Mouse (Mus musculus): ENCODE results near the gene Gpr179. TPM values are rescaled to one million over a fixed set of nuclear protein-coding genes. Genes with fewer than 3 reads are reported as not detected.

Gpr179 gene
- total RNA-seq, 2 experiments from 2014 or later: 0.18 to 0.37 TPM

DNA sequence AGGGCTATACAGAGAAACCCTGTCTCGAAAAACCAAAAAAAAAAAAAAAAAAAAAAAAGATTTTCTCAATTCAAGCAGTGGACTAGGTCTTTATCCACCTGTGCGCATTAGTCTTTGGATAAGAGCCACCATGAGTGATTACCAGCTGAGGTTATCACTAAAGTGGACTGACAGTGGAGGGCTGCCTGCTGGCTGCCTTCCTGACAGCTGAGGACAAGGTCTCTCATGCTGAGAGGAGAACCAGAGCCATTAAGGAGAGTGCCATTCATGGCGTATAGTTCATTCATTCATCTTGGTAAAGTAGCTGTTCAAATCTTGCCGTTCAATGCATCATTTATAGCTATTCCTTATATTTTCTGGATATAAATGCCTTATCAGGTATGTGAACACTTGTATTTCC lies 55.3 kb downstream of the Gpr179 start:
- DNase-seq (ENCODE audit: extremely low spot score in 1 of 2, low spot score in 2 of 2): no peak
- intact Hi-C loops (cut with DNase I): no loop called here
- TF ChIP-seq CTCF (IDR thresholded peaks at IDR 0.05): no peak
- Histone ChIP-seq H3K4me3 (no peak overlapping the region), H3K27ac (no peak overlapping the region)

DNA sequence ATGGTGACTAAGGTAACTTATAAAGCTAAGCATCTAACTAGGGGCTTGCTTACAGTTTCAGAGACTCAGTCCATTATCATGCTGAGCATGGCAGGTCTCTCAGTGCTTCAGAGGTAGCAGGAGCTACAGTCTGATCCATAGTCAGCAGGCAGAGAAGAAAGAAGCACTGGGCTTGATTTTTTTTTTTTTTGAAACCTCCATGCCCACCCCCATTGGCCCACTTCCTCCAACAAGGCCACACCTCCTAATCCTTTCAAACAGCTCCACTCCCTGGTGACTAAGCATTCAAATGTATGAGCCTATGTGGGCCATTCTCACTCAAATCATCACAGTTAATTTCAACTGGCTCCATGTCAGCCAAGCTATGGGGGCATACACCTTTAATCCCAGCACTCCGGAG lies 59.1 kb downstream of the Gpr179 start:
- Histone ChIP-seq H3K27ac (no peak overlapping the region), H3K4me3 (no peak overlapping the region)
- no peak for DNase-seq (ENCODE audit: extremely low spot score in 1 of 2, low spot score in 2 of 2)
- TF ChIP-seq CTCF (IDR thresholded peaks at IDR 0.05): no peak
- intact Hi-C loops (cut with DNase I): no loop called here

DNA sequence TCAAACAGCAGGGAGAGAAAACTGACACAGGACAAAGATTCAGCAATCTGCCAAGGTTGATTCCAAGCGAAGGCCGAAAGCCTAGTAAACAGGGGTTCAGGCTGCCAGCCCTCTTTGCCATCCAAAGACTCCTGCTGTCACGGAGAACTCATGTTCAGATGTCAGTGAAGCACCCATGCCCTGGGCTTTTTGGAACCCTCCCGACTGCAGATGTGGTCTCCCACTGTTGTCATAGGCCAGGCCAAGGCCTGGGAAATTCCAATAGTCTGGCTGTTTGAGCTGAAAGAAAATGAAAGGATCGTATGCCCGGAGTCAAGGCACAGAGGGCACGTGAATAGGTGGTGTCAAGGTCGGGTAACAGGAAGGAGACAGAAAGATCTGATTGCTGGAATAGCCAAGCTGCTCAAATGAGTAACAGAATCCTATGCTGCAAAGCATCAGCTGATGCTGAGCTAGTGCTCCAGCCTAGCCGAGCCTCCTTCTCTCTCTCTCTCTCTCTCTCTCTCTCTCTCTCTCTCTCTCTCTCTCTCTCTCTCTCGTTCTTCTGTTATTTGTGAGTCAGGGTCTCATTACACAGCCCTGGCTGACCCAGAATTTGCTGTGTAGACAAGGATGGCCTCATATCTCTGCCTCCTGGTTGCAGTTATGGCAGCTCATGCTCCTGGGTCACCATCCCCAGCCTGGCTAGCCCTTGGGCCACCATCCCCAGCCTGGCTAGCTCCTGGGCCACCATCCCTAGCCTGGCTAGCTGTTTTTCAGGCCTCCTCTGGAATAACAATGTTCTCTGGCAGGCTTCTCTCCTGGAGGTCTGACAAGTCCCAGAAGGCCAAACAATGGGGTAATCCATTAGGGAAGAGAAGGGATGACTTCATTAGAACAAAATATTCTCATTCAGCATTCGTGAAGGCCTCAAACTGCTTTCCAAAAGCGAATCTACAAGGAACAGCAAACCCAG lies 62.3 kb downstream of the Gpr179 start:
- no peak for TF ChIP-seq CTCF (IDR thresholded peaks at IDR 0.05)
- H3K27ac ChIP-seq: peak overlapping the region; percentile 82
- intact Hi-C loops (cut with DNase I): no loop called here
- peak in 1 of 2 experiments; percentile 31 for DNase-seq (ENCODE audit: extremely low spot score in 1 of 2, low spot score in 2 of 2)
- no peak overlapping the region for H3K4me3 ChIP-seq

DNA sequence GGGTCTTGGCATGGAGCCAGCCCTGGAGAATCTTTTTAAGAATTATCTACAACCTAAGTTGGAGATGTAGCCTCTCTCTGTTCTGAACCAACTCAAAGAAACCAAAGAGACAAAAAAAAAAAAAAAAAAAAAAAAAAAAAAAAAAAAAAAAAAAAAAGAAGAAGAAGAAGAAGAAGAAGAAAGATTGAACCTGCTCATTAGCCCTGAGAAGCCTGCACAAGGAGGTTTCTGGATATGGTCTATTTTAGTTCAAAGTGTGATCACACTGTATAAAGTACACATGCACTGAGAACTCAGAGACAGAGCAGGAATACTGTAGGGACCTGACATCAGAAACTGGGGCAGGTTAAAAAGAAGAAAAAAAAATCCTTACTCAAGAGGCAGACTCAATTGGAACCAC lies 64.2 kb downstream of the Gpr179 start:
- Histone ChIP-seq H3K4me3 (no peak overlapping the region), H3K27ac (no peak overlapping the region)
- DNase-seq (ENCODE audit: extremely low spot score in 1 of 2, low spot score in 2 of 2): no peak
- intact Hi-C loops (cut with DNase I): no loop called here
- no peak for TF ChIP-seq CTCF (IDR thresholded peaks at IDR 0.05)

DNA sequence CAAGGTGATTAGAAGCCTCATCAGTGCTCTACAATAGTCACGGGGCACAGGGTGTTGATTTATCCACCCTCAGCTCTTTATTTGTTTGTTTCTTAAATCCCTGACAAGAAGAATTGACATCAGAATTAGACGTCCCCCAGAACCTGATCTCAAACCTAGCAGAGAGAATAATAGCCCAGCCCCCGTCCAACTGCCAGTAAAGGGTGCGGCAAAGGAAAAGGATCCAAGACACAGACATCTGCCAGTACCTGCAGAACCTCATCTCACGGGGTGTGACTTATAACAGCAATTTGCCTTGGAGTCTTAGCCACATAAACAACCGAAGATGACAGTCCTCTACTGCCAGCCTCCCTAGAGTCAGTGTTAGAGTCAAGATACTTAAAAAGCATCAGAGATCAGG lies 64.9 kb downstream of the Gpr179 start:
- H3K27ac ChIP-seq: no peak overlapping the region
- DNase-seq (ENCODE audit: extremely low spot score in 1 of 2, low spot score in 2 of 2): no peak
- no peak overlapping the region for H3K4me3 ChIP-seq
- intact Hi-C loops (cut with DNase I): no loop called here
- TF ChIP-seq CTCF (IDR thresholded peaks at IDR 0.05): no peak

DNA sequence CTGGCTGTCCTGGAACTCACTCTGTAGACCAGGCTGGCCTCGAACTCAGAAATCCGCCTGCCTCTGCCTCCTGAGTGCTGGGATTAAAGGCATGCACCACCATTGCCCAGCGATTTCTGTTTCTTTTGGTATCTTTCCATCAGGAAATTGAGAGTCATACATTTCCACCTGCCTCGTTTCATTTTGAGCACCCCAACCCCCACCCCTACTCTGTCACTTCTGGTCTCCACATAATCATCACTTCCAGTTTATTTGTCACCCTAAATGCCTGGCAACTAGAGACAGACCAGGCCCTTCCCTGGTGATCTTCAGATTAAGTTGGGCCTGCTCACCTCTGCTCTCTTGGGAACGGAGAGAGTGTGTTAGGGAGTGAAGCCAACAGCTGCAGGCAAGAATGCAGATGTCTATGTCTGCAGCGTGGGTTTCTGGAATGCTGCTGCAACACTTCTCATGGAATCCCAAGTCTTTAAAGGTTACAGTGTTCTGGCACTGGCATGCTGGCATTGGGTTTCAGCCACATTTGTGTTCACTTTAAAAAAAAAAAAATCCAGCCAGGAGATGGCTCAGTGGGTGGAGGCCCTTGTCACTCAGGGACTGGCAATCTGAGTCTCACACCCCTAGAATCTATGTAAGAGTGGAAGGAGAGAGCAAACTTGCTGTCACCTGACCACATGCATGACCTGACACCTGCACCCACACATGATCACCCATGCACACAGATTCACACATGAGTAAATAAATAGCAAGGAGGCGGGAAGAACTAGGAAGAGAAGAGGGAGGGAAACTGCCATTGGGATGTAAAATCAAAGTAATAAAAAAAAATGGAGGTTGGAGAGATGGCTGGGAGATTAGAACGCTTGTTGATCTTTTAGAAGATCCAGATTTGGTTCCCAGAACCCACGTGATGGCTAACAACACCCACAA lies 65.8 kb downstream of the Gpr179 start:
- no peak for TF ChIP-seq CTCF (IDR thresholded peaks at IDR 0.05)
- Histone ChIP-seq H3K4me3 (no peak overlapping the region), H3K27ac (no peak overlapping the region)
- DNase-seq (ENCODE audit: extremely low spot score in 1 of 2, low spot score in 2 of 2): no peak
- intact Hi-C loops (cut with DNase I): no loop called here

DNA sequence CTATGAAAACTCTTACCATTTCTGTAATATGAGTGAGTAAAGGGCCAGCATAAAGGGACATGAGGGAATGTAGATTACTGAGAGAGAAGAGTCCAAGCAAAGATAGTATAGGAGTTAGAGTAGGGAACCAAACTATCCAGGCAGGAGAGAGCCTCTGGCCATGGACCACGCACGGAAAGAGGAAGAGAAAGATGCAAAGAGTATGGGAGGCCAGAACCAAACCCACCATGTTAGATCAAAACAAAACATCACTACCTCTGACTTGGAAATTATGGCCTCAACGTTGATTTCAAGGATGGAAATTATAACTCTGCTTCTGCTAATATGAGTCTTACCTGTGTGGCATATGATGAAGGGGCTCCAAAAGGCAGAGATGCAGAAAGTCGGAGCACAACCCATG lies 67.0 kb downstream of the Gpr179 start:
- Histone ChIP-seq H3K4me3 (no peak overlapping the region), H3K27ac (no peak overlapping the region)
- no peak for TF ChIP-seq CTCF (IDR thresholded peaks at IDR 0.05)
- intact Hi-C loops (cut with DNase I): no loop called here
- DNase-seq (ENCODE audit: extremely low spot score in 1 of 2, low spot score in 2 of 2): no peak

DNA sequence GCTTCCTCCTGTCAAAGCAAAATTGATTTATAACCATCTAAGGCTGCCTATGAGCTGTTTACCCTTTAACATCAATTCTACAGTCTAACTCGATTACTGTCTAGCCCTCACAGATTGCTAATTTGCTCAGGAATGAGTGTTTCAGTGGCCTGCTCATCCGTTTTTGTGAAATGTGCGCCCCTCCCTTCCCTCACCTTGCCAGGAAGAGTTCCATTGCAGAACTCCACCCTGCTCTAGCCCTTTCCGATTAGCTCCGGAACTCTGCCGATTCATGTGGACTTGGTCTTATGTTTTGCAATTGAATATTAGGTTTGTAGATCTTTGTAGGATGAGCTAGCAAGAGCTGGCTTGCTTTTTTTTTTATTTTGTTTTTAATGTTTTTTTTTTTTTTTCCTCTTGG lies 69.7 kb downstream of the Gpr179 start:
- no peak overlapping the region for H3K27ac ChIP-seq
- no peak for DNase-seq (ENCODE audit: extremely low spot score in 1 of 2, low spot score in 2 of 2)
- H3K4me3 ChIP-seq: no peak overlapping the region
- intact Hi-C loops (cut with DNase I): no loop called here
- TF ChIP-seq CTCF (IDR thresholded peaks at IDR 0.05): no peak

Other genes with a start within 250 kb of the Gpr179 start
- gene Tbx21, start 236.7 kb downstream of the Gpr179 start, total RNA-seq (2021): under 1 TPM; 0.32 to 0.40 TPM
- 10 to 100 TPM; 52.7 to 56.8 TPM for gene Tbkbp1, start 200.6 kb downstream of the Gpr179 start, total RNA-seq (2021)
- gene Kpnb1, start 164.2 kb downstream of the Gpr179 start, total RNA-seq (2021): 100 to 1,000 TPM; 108 to 120 TPM
- 100 to 1,000 TPM; 142 to 143 TPM for gene Npepps, start 71.4 kb downstream of the Gpr179 start, total RNA-seq (2021)
- gene Mrpl45, start 36.4 kb downstream of the Gpr179 start, total RNA-seq (2021): 10 to 100 TPM; 26.4 to 28.2 TPM
- 10 to 100 TPM; 87.2 to 91.9 TPM for gene Socs7, start 10.5 kb upstream of the Gpr179 start, total RNA-seq (2021)
- gene Arhgap23, start 63.5 kb upstream of the Gpr179 start, total RNA-seq (2021): 10 to 100 TPM; 64.4 to 78.6 TPM
- gene 4933428G20Rik, start 148.3 kb upstream of the Gpr179 start, total RNA-seq (2021): not detected
- 100 to 1,000 TPM; 308 to 318 TPM for gene Srcin1, start 224.1 kb upstream of the Gpr179 start, total RNA-seq (2021)

Measured in left cerebral cortex, adult 2 months (tissue).